Mouse (Mus musculus) ovary, postnatal 10 days (tissue): ENCODE measurements around the gene Piwil4.
"Not testable (repeated sequence)": the region's sequence is repeated elsewhere in the genome, so short reads cannot be mapped to it uniquely, and the experiment has no call there.

Experiments used
- DNase-seq: peaks from one replicate; pipeline ENCODE4 v3.0.0; 2022; ENCODE audit warnings: low spot score

The Piwil4 gene

DNA sequence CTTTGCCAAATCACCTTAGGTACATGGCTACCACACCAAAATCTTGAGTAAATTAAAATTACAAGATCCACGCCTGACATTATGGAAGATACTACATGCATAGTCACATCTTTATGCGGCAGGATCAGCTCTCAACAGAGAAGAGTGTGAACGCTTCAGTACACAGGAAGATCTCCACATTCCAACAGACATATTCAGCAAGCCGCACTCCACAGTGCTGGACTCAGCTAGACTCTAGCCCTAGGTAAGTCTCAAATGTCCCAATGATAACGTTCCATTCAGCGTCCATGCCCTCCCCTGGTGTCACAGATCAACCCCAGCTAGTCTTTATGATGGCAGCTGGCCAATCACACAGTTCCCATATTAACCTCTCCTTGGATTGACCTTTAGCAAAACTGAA is 14.5 kb downstream of the Piwil4 start:
- no peak for DNase-seq

DNA sequence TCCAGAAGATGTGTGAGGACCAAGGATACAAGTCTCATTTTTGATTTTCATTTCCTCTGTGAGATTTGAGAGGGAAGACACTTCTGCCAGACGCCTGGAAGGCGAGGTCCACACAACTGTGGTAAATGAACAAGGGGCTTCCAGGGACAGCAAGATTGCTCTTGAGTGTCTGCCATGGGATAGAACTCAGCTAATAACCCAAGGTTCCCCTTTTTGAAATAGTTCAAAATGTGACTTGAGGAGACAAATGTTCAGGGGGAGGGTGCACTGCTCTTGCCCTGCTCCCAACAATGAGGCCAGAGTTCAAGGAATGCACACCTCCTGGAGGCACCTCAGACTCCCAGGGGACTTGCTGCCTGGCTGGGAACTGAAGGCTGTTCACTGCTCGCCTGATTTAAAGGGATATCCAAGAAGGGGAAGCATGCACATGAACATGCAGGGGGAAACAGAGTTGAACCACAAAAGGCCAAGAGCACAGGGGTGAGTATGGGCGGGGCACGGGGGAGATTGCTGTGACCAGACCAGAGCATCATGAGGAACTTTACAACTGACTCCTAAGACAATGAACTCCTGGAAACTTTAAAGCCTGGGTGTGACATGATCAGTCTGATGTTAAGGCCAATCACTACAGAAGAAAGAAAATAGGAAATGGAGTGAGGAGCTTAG is 15.6 kb downstream of the Piwil4 start:
- DNase-seq: no peak

DNA sequence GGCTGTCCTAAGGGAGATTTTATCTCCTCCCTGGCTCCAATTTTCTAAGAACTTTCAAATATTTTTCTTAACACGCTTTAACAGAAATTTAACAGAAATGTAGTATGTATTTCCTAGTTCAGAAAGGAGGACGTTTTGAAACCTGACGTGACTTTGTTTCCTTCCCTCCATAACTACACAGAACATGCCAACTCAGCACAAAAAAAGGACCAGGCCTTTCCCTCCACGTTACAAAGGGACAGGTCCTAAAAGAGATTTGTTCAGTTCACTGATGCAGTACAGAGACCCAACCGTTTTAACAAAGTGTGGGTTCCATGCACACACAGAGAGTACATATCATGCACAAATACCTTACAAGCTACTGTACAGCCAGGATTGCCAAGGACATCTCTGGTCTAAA is 18.9 kb downstream of the Piwil4 start:
- DNase-seq: no peak

DNA sequence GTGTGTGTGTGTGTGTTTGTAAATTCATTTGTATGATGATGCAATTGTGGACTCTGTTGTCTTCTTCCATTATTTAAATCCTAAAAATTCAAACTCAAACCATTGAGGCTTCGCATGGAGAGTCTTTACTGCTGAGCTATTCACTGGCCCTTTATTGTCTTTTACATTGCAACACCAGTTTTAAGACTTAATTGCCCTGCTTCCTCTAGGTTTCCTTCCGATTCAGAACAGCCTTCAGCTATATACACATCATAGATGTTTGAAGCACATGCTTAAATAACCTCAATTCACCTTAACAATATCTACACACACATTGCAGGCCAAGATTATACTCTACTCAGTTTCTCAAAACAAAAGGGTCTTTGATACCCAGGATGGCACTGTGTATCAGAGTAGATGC is 20.1 kb downstream of the Piwil4 start:
- no peak for DNase-seq

DNA sequence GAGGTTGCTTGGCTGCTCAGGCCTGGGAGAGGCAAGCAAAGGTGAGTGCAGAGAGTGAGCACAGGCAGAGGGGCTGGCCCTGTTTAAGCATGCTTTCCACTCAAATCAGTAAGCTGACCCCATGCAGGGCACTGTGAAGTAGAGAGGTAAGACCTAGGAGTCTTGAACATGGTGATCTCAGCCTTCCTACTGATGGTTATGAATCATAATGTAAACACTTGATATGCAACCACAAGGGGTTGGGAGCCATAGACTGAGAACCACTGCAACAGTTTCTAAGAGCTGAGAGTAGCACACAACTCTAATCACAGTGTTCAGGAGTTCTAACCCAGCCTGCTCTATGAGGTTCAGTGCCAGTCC is 22.2 kb downstream of the Piwil4 start:
- no peak for DNase-seq

DNA sequence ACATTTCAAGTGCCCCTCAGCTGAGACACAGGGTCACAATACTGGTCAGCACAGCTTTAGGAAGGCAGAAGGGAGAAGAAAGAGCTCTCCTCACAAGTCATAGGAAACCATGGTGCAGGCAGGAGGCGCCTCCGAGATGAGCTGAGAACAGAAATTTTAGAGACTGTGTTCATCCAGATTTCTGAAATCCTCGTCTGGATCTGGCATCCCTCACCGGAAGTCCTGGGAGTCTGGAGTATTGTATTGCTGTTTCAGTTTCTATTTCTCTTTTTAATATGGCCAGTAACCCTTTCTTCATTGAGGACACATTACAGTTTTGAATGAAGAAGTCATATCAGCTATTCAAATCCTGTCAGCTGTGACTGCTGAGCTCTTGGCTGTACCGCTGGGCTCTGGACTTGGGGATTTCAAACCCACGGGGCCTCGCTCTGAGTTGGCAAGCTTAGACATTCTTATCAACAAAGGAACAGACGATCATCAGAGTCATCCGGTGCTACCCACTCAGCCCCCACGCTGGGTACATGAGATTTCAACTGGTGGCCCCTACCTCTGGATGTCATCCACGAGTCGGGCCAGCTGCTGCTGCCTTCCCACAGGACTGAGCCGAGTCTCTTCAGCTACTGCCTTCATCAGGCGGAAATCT is 22.7 kb downstream of the Piwil4 start:
- DNase-seq: no peak

- no peak for DNase-seq
These were observed 25.3 kb downstream of the Piwil4 start for GRCm38 (mm10) chr9:14715258-14715657.

- no peak for DNase-seq
These were observed 29.6 kb downstream of the Piwil4 start for GRCm38 (mm10) chr9:14710910-14711309.

DNA sequence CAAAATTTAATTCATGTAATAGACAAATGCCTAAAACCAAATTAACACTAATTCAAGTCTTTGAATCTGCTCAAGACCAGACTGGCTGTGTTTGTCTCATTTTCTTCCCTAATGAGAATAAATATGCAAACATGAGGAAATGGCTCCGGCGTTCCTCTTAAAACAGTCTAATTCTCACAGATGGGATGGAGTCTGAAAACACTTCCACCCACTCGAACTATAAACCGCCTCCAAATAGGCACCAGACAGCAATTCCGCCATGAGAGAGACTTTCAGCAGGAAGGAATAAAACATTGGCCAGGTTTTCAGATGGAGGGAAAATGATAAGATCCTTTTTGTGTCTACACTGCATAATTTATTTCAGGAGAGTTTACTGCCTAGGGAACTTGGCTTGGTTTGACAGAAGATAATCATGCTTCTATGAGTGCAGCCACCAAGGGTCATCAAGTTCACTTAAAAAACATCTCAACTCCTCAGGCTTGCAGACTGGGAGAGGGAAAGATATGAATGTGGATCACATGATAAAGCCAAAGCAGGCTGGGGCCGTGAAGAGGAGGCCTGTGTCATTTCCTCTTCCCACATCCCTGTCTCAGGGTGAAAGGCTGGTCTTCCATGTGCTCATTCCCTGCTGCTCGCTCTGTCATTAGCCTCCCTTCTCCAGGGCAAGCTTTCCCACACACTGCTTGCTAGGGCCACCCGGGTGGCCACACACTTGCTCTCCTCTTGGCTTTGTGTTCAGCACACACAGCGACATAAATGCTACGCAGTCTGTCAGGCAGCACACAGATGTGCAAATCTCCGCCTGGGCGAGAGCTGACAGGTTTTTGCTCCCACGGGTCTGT is 35.0 kb downstream of the Piwil4 start:
- DNase-seq: no peak

- not testable (repeated sequence) for DNase-seq
These were observed 39.7 kb downstream of the Piwil4 start for GRCm38 (mm10) chr9:14700795-14701194.

GRCm38 (mm10) chr9:14699288-14699640 is 41.3 kb downstream of the Piwil4 start:
- no peak for DNase-seq

- peak; percentile 85 for DNase-seq
These were observed 41.8 kb downstream of the Piwil4 start for GRCm38 (mm10) chr9:14698582-14699287.

DNA sequence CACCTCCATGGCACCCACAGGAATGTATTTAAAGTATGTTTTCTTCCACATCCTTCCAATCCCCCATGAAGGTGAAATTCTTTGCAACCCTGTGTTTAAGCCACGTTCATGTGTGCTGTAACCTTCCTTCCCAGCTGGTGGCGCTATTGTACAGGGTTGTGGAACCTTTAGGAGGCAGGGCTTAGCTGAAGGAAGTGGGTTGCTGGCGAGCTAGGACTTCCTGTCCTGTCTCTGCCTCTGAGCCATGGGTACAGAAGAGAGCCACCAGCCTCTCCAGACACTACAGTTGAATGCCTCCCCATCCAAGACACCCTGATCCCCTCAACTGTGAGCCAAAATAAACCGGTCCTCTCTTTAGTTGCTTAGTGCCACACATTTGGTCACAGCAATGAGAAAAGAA is 42.6 kb downstream of the Piwil4 start:
- no peak for DNase-seq

GRCm38 (mm10) chr9:14689376-14690108 is 51.0 kb downstream of the Piwil4 start:
- DNase-seq: no peak

GRCm38 (mm10) chr9:14684363-14684762 is 56.2 kb downstream of the Piwil4 start:
- DNase-seq: no peak

- no peak for DNase-seq
These were observed 57.8 kb downstream of the Piwil4 start for GRCm38 (mm10) chr9:14682741-14683140.

DNA sequence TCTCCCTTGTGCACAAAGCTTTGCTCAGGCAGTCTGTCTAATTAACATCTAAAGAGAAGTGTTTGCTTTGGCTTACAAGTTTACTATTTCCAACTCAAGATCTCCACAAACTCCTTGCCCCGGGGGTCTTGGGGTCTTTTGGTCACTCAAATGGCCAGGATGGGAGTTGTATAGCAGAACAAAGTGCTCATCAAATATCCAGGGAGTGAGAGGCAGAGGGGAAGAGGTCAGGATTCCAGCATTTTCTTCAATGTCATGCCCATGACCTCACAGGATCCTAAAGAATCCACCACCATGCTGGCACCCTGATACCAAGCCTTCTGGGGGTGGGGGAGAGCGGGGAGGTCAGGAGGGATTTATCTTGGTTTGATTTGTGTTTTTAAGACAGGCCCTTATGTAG is 59.9 kb downstream of the Piwil4 start:
- DNase-seq: no peak

GRCm38 (mm10) chr9:14675707-14676691 is 64.5 kb downstream of the Piwil4 start:
- DNase-seq: no peak

DNA sequence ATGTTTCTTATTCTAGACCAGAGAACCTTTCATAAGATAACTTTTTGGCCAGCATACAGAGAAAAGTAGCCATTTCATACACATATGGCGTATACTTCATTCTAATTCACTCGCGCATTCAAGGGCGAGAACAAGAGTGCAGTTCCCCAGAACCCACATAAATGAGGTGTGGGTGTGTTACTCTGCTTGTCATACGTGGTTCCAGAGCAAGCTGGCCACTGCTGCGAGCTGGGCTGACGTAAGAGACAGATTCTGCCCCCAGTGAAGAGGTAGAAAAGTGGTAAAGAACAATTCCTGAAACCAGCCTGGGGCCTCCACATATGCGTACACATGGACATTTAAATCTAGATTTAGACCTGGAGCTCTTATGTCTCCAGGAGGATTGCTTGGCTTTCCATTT is 66.0 kb downstream of the Piwil4 start:
- no peak for DNase-seq

DNA sequence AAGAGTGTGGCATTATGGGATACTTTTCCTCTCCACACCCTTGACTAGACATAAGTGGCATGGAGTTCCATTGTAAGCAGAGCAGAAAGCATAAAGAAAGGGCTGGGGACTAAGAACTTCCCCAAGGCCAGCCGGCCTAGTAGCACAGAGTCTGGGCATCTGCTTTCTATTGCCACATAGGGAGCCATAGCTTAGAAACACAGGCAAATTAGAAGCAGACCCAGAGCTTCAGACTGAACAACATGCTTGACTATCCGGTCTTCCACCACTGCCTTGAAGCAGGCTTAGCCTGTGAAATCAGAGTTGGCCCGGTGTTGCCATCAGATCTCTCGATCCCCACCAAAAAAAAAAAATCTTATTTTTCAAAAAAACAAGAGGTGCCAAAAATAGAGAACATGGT is 67.4 kb downstream of the Piwil4 start:
- DNase-seq: no peak

GRCm38 (mm10) chr9:14671965-14672364 is 68.6 kb downstream of the Piwil4 start:
- DNase-seq: not testable (repeated sequence)
